Mouse (Mus musculus) adipose tissue, adult 10 weeks (tissue): ENCODE measurements around the gene Mospd1. TPM values are rescaled to one million over a fixed set of nuclear protein-coding genes. Genes with fewer than 3 reads are reported as not detected.

Experiments used
- polyA plus RNA-seq: library from polyadenylated mRNA; stranded (reverse); fragments of 350-450 nt; fragmentation: Illumina TruSeq; extraction: RNeasy Lipid Tissue Mini Kit (QIAGEN cat#74804); gene quantifications from one replicate; pipeline ENCODE4 v1.2.3, GENCODE M21; 2014; ENCODE audit warnings: low read depth, low replicate concordance

Gene Mospd1
- polyA plus RNA-seq = 85.2 TPM

DNA sequence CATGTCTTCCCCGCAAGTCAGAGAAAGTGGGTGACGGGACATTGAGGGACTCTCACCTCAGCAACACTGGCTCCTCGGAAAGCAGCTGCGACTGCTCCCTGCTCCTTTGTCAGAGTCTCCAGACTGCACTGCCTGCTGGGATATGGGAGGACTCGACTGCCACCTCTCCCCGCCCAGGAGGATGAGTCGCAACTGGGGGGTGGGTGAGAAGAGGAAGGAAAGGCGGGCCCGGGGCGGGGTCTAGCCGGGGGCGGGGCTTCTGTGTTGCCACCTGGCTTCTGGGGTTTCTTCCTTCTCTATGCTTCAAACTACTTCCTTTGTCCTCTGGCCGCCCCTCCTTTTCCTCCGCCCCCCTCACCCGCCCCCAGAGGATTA is at the start of gene Mospd1:
Gene Mospd1, minus strand, starts transcription at position 137 of the 375 bp plus-strand sequence.

Other genes with a start within 250 kb of the Mospd1 start
- gene Plac1, start 130.4 kb downstream of the Mospd1 start, polyA plus RNA-seq = not detected
- 3.3 TPM for gene Fam122b, start 100.7 kb downstream of the Mospd1 start, polyA plus RNA-seq
- gene Fam122c, start 97.1 kb downstream of the Mospd1 start, polyA plus RNA-seq = 1.4 TPM
- gene Etd, start 64.4 kb upstream of the Mospd1 start, polyA plus RNA-seq = not detected
- 29.4 TPM for gene Rtl8c, start 237.5 kb upstream of the Mospd1 start, polyA plus RNA-seq
- gene Gm14597, start 238.5 kb upstream of the Mospd1 start, polyA plus RNA-seq = not detected